Mouse (Mus musculus) testis, postnatal 14 days (tissue): Measurements from ENCODE around the gene Plg.

Source experiments
- DNase-seq: peaks from one replicate; pipeline ENCODE4 v3.0.0; 2021; ENCODE audit warnings: low spot score

Plg gene

DNA sequence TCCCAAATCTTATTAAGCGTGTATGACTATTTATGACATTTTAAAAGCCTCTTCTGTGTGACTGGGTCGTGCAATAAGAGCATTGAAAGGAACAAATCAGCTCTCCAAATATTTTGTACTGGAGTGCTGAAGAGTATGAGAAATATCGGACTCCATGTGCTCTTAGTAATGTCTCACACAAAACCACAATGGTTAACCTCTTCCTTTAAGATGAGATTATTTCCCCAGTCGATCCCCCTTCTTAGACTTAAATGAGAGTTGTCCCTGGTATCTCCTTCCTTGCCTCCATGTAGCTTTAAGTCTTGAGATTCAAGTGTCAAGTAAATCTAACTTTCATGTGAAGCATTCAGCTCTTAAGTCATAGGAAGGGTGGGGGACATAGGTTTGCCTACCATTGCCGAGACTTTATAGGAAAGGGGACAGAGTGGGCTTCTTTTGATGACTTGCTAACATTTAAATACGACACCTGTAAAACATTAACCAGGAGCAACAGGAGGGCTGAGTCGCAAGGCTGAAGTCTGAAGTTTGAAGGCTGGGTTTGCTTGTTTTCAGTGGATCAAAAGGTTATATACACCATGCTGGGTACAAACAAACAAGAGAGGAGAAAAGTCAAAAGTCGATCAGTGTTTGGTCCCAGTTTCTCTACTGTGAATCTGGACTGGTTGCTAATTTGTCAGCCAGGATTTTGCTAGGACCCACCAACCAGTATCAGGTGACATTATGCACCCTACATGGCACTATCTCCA lies 6.8 kb downstream of the Plg start:
- DNase-seq, result no peak

DNA sequence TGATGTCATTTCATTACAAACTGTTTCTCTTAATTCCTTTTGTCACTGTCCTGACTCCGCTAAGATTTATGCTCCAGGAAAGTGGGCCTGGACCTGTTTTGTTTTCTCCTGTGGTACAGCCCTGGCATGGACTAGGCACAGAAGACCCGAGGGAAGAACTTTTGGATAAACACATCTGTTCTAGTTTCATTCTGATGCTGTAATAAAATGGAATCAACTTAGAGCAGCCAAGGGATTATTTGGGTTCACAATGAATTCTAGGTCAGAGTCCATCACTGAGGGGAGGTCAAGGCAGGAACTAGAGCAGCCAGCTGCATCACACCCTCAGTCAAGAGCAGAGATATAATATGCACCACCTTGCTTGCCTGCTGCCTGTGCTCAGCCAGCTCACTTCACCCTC lies 9.4 kb downstream of the Plg start:
- DNase-seq, result no peak

DNA sequence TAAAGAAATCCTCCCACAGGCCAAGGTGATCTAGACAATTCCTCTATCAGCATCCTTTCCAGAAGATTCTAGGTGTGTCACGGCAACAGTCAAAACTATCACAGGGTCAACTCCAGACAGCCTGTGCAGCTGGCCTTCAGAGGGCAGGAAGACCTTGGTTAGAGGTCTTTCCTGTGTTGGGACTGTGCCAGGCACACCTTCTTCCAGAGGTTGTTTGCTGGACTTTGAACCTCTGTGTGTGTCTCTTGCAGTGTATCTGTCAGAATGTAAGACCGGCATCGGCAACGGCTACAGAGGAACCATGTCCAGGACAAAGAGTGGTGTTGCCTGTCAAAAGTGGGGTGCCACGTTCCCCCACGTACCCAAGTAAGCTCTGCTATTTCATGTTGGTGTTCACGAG lies 9.8 kb downstream of the Plg start:
- no peak for DNase-seq

DNA sequence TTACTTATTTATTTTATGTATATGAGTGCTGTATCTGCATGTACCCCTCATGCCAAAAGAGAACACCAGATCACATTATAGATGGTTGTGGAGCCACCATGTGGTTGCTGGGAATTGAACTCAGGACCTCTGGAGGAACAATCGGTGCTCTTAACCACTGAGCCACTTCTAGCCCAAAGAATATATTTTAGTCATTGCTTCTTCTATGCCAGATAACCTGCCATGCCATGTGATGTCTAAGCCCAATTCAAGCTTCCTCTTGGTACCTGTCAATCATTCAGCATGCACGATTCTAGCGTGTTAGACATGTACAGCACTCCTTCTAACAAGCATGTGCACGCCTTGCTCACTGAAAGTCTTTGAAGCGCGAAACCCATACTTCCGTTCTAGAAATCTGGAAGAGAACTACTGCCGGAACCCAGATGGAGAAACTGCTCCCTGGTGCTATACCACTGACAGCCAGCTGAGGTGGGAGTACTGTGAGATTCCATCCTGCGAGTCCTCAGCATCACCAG lies 17.8 kb downstream of the Plg start:
- DNase-seq, result no peak

GRCm38 (mm10) chr17:12403420-12403819 lies 25.0 kb downstream of the Plg start:
- no peak for DNase-seq

- DNase-seq, result no peak
Measured at GRCm38 (mm10) chr17:12409346-12409944, 31.0 kb downstream of the Plg start.

DNA sequence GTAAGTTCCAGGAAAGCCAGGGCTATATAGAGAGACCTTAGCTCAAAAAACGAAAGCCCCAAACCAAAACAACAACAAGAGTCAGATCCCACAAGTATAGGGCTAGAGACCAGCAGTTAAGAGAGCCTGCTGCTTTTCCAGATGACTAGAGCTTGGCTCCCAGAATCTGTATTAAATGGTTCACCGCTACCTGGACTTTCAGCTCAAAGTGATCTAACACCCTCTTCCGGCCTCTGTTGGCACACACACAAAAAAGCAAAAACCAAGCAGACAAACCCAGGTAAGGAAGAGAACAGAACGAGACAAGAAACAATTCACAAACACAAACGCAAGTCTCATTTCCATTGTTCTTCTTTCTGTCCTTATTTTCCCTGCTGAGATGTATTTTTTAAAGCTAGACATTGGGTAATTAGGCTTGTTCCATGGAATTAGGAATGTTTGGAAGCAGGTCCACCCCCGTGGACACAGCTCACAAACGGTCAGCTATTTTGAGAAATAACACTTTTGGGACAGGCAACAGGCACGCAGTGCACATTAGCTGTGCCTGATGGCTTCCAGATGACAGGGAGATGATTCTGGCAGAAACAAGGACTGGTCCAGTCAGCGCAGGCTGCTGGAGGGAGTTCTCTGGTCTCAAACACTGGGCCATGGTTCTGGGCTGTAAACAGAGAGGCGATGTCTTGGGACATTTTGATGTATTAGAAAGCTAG lies 33.9 kb downstream of the Plg start:
- DNase-seq, result no peak

DNA sequence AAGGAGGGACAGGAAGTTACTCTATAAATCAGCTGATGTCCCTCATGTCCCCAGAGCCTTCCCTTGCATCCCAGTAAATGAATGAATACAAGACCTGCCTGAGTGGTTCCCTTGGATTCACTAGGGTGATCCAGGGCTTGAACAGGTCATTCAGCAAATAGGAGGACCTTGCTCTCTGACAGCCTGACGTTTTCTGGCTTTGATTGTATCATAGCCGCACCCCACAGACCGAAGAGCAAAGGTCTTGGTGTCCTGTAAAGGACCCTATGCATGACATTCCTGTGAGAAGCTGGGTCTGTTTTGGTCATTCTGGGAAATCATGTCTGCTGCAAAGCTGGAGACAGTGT lies 34.5 kb downstream of the Plg start:
- no peak for DNase-seq

GRCm38 (mm10) chr17:12415031-12415735 lies 36.8 kb downstream of the Plg start:
- no peak for DNase-seq

- DNase-seq, result no peak
Measured at GRCm38 (mm10) chr17:12415741-12416140, 37.3 kb downstream of the Plg start.

DNA sequence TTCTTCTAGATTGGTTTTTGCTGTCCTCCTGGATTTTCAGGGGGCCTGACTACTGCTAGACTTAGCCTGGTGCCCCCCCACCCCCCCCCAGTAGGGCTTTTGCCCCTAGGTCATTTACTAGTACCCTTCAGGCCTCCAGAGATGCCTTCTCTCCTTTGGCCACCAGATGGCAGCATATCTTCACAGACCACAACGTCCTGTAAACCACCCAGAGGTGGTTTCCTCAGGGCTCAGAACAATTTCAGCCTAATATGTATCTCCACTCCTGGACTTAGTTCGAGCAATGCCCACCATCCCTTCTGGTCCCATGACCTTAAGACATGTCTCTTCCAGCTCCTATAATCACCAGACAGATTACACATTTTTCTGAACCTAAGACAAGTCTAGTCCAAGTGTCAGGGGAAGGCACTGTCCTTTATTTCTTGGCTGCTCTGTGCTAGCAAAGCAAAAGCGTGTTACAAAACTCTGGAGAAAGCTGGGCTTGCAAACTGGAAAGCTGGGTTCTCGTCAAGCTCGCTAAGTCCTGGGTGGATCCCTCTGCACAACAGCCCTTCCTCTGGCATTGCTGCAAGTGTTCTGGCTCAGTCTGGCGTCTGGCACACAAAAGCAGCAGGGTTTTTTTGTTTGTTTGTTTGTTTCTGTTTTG lies 38.0 kb downstream of the Plg start:
- DNase-seq, result peak; percentile 65

DNA sequence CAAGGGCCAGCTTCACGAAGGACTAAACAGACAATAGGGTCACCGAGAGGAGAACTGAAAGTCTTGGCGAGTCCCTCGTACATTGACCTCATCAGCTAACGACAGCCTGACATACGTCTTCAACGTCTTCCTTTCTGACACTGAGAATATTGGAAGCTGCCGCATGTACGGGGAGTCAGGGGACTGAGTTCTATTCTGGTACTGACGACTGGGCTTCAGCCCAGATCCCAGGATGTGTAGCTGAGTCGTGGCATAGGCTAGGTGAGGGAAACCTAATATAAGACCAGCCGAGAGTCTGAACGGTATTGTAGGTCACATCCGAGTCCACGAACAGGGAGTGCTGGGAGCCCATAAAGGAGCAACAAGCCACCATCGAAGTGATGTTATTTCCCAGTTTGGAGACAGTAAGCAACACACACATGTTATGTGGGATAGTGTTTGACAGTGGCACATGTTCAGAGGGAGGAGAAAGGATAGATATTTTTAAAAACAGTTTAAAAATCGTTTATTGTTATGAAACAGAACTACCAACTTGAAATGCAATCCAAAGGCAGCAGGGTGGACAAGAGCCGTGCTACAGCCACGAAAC lies 41.2 kb downstream of the Plg start:
- no peak for DNase-seq

GRCm38 (mm10) chr17:12420886-12421574 lies 42.6 kb downstream of the Plg start:
- DNase-seq, result peak; percentile 34

DNA sequence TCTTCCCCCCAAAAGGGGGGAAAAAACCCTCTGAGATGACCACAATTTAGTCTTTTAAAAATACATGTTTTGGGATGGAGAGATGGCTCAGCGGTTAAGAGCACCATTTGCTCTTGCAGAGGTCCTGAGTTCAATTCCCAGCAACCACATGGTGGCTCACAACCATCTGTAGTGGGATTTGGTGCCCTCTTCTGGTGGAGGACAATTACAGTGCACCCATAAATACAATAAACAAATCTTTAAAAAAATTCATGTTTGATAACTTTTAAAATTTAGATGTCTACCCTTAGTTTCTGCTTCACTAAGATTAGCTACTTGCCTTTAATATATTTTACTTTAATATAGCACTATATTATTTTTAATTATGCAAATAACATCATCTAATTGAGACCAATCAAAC lies 43.7 kb downstream of the Plg start:
- no peak for DNase-seq

GRCm38 (mm10) chr17:12427156-12427555 lies 48.7 kb downstream of the Plg start:
- no peak for DNase-seq

DNA sequence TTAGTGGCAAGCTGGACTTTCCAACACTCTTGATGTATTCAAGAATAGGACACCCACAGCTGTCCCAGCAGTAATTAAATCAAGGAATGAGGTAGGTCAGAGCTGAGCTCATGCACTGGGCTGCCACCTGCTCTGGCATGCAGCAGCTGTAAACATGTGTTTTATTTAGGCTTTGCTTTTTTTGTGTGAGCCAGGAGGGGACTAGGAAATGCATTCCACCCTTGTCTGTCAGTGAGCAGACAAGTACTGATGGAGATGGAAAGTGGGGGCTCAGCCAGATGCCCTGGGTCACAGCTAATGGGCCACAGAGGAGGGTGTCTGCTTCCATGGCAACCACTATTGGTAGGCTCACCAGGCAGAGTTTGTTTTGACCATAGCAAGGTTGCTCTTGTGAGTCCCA lies 50.0 kb downstream of the Plg start:
- no peak for DNase-seq

DNA sequence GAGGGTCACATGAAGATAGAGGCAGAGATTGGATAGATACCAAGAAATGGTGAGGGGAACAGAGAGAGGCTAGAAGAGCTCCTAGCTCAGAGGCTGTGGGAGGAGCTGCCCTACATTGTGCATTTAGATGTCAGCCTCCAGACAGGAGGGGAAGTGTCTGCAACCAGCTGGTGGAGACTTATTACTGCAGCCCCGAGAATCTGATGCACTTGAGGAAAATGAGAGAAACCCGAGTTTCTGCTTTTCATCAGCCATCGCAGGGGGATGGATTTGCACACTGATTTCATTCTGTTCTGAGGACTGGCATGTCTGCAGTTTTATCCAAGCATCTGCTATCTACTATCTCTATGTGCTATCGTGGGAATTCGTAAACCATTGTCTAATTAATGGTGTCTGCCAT lies 53.3 kb downstream of the Plg start:
- DNase-seq, result no peak

DNA sequence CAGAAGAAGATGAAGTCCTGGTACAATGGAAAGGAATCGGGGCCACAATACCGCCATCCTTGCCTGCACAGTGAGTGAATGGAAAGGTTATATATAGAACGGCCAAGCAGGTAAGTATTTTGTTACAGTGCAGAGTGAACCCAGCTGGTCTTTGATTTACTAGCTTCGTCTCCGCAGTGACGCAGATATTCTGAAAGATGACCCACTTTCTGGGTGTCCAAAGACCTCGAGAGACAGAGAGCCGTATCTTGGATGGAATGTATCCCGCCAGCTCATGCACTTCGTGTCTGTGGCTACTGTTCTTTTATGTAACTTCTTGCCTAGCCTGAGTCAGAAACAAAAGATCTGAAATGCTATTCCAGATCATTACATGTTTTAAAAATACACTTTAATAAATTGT lies 59.4 kb downstream of the Plg start:
- DNase-seq, result no peak

- DNase-seq, result no peak
Measured at GRCm38 (mm10) chr17:12444561-12444960, 66.2 kb downstream of the Plg start.

DNA sequence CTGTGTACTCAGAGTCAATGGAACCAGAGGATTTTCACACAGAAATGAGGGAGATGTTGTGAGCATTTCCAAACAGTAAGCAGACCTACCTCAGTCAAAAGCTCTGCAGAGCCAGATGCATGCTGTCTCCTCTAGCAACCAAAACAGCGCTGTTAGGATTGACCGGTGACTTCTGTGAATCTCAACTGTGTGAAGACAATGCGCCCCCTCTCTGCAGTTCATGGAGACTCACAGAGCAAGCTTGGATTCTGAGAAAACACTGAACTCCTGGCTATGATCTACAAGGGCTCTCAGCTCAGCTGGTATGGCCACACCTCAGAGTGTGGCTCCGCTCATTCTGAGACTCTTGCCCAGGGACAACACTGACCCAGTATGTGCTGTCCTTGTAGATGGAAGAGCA lies 72.8 kb downstream of the Plg start:
- DNase-seq, result no peak

- DNase-seq, result peak; percentile 14
Measured at GRCm38 (mm10) chr17:12452862-12453531, 74.6 kb downstream of the Plg start.
